15 mouse cellular contexts compared by ENCODE assay signal in genomic region chr4:51153539-51153938, GRCm38 (mm10).
"Had no signal": no experiment of that assay in that cellular context is flagged by ENCODE, and none has a peak within 500 bp of the region (broad histone marks: within the 10 kb centered on the region; RNA-seq: fewer than 3 reads in every experiment).

No protein-coding gene starts in this region.

- H3K27me3 ChIP-seq: limb, embryonic 12.5 days; liver, embryonic 13.5 days; lung, embryonic 15.5 days; megakaryocyte, embryonic 14.5 days; neural tube, embryonic 15.5 days had no signal

- H3K4me2 ChIP-seq: limb, embryonic 12.5 days; liver, embryonic 13.5 days; lung, embryonic 15.5 days; neural tube, embryonic 15.5 days had no signal

- H3K4me3 ChIP-seq: limb, embryonic 12.5 days; liver, embryonic 13.5 days; lung, embryonic 15.5 days; megakaryocyte, embryonic 14.5 days; myocyte; neural tube, embryonic 15.5 days had no signal

- ATAC-seq: liver, postnatal 0 days had no signal

- H3K9me3 ChIP-seq: limb, embryonic 12.5 days; liver, embryonic 13.5 days; lung, embryonic 15.5 days; megakaryocyte, embryonic 14.5 days; neural tube, embryonic 15.5 days had no signal

- H3K27ac ChIP-seq: limb, embryonic 12.5 days; liver, embryonic 13.5 days; lung, embryonic 15.5 days; macrophage; neural tube, embryonic 15.5 days had no signal

- DNase-seq: kidney, adult 8-10 months; kidney, postnatal 25 days; liver; liver, embryonic 13.5 days; liver, postnatal 0 days; lung, postnatal 14 days; right cerebral cortex, adult 18-20 months; right cerebral cortex, postnatal 25 days; thymus, postnatal 36 days had no signal

- H3K36me3 ChIP-seq: limb, embryonic 12.5 days; liver, embryonic 13.5 days; lung, embryonic 15.5 days; neural tube, embryonic 15.5 days had no signal

- H3K4me1 ChIP-seq: limb, embryonic 12.5 days; liver, embryonic 13.5 days; lung, embryonic 15.5 days; neural tube, embryonic 15.5 days had no signal

- H3K9ac ChIP-seq: limb, embryonic 12.5 days; liver, embryonic 13.5 days; liver, postnatal 0 days; lung, embryonic 15.5 days; neural tube, embryonic 15.5 days had no signal
